Mouse (Mus musculus): ENCODE measurements at regions not wholly inside any gene's neighbourhood (a gene's known extent, or its start where the extent isn't known, plus 50 kb on each side); places are given as distances from the start of the nearest gene placed in this dataset.

- Histone ChIP-seq H3K27ac (replicated peaks; ENCODE audit: low read depth, low read length) (no peak overlapping the region), H3K9me3 (ENCODE audit: control insufficient read depth, low read length) (no peaks in the 10 kb centered on the region), H3K4me2 (ENCODE audit: low read depth, low read length) (no peak overlapping the region), H3K4me1 (ENCODE audit: control insufficient read depth, insufficient read depth, low read length) (no peaks in the 10 kb centered on the region), H3K4me3 (ENCODE audit: low read depth, low read length) (no peak overlapping the region), H3K27me3 (replicated peaks; ENCODE audit: control insufficient read depth, insufficient read depth, low read length) (no peaks in the 10 kb centered on the region; the same call in 1 of the 2 replicates), H3K9ac (ENCODE audit: low read depth, low read length) (no peak overlapping the region), H3K36me3 (ENCODE audit: control insufficient read depth, insufficient read depth, low read length) (no peaks in the 10 kb centered on the region)
- 74% methylated on average over 3 of the region's 3 CpGs for WGBS
- DNase-seq (ENCODE audit: low spot score) (no peak), ATAC-seq (ENCODE audit: low read depth) (no peak)
Measured at GRCm38 (mm10) chr5:133341973-133342372, 757.5 kb upstream of the Castor2 start.

DNA sequence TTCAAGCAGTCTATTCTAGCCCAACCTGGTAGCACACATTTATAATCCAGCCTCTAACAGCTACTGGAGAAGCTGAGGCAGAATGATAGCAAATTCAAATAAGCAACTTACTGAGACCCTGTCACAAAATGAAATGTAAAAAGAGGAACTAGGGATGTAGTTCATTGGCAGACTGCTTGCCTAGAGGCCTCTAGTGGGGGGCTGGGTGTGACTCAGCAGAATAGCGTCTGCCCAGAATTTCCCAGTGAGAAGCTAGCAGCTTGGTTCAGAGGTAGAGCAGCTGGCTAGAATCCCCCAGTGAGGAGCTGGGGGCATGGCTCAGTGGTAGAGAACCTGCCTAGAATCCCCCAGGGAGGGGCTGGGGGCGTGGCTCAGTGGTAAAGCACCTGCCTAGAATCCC is 777.5 kb upstream of the Auts2 start:
- no peak for ATAC-seq (ENCODE audit: low read depth)
- no peak overlapping the region for H3K4me3 ChIP-seq (ENCODE audit: low read depth, low read length)
- DNase-seq (ENCODE audit: low spot score) = peak; percentile 10
- H3K27me3 ChIP-seq (replicated peaks; ENCODE audit: control insufficient read depth, insufficient read depth, low read length) = no peaks in the 10 kb centered on the region
- H3K9ac ChIP-seq (ENCODE audit: low read depth, low read length) = no peak overlapping the region
- no peak overlapping the region for H3K27ac ChIP-seq (replicated peaks; ENCODE audit: low read depth, low read length)
- no peaks in the 10 kb centered on the region for H3K36me3 ChIP-seq (ENCODE audit: control insufficient read depth, insufficient read depth, low read length)
- no peak overlapping the region for H3K4me2 ChIP-seq (ENCODE audit: low read depth, low read length)
- WGBS = 60% methylated on average over 1 of the region's 2 CpGs
- H3K4me1 ChIP-seq (ENCODE audit: control insufficient read depth, insufficient read depth, low read length) = no peaks in the 10 kb centered on the region
- H3K9me3 ChIP-seq (ENCODE audit: control insufficient read depth, low read length) = no peaks in the 10 kb centered on the region

- Histone ChIP-seq H3K4me2 (ENCODE audit: low read depth, low read length) (no peak overlapping the region), H3K9me3 (ENCODE audit: control insufficient read depth, low read length) (no peaks in the 10 kb centered on the region), H3K4me1 (ENCODE audit: control insufficient read depth, insufficient read depth, low read length) (no peaks in the 10 kb centered on the region), H3K36me3 (ENCODE audit: control insufficient read depth, insufficient read depth, low read length) (no peaks in the 10 kb centered on the region), H3K27me3 (replicated peaks; ENCODE audit: control insufficient read depth, insufficient read depth, low read length) (no peaks in the 10 kb centered on the region), H3K9ac (ENCODE audit: low read depth, low read length) (no peak overlapping the region), H3K27ac (replicated peaks; ENCODE audit: low read depth, low read length) (no peak overlapping the region), H3K4me3 (ENCODE audit: low read depth, low read length) (no peak overlapping the region)
- 97% methylated on average over 1 of the region's 1 CpGs for WGBS
- ATAC-seq (ENCODE audit: low read depth) (no peak), DNase-seq (ENCODE audit: low spot score) (no peak)
Measured at GRCm38 (mm10) chr5:133320206-133320605, 777.1 kb upstream of the Auts2 start.

DNA sequence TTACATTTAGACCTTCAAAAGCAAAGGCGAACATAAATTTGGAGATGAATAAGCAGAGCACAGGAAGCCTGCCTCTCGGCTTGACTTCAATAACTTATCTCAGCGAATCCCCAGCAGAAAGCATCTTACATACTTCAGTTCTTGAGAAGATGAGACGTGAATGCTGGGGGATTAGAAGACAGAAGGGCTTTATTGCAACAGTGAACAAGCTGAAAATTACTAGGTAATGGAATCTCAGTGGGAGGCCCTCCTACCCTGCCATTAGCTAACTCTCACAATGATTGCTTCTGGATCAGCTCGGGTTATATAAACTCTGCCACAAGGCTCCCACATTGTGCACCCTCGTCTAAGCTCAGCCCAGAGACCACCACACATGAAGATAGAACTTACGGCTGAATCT is 770.9 kb upstream of the Auts2 start:
- H3K27ac ChIP-seq (replicated peaks; ENCODE audit: low read depth, low read length) = no peak overlapping the region
- no peaks in the 10 kb centered on the region for H3K9me3 ChIP-seq (ENCODE audit: control insufficient read depth, low read length)
- no peak overlapping the region for H3K4me2 ChIP-seq (ENCODE audit: low read depth, low read length)
- no peaks in the 10 kb centered on the region for H3K4me1 ChIP-seq (ENCODE audit: control insufficient read depth, insufficient read depth, low read length)
- WGBS = 53% methylated on average over 7 of the region's 7 CpGs
- H3K9ac ChIP-seq (ENCODE audit: low read depth, low read length) = no peak overlapping the region
- no peaks in the 10 kb centered on the region for H3K27me3 ChIP-seq (replicated peaks; ENCODE audit: control insufficient read depth, insufficient read depth, low read length)
- H3K36me3 ChIP-seq (ENCODE audit: control insufficient read depth, insufficient read depth, low read length) = no peaks in the 10 kb centered on the region
- ATAC-seq (ENCODE audit: low read depth) (no peak), DNase-seq (ENCODE audit: low spot score) (peak; percentile 19)
- H3K4me3 ChIP-seq (ENCODE audit: low read depth, low read length) = no peak overlapping the region

DNA sequence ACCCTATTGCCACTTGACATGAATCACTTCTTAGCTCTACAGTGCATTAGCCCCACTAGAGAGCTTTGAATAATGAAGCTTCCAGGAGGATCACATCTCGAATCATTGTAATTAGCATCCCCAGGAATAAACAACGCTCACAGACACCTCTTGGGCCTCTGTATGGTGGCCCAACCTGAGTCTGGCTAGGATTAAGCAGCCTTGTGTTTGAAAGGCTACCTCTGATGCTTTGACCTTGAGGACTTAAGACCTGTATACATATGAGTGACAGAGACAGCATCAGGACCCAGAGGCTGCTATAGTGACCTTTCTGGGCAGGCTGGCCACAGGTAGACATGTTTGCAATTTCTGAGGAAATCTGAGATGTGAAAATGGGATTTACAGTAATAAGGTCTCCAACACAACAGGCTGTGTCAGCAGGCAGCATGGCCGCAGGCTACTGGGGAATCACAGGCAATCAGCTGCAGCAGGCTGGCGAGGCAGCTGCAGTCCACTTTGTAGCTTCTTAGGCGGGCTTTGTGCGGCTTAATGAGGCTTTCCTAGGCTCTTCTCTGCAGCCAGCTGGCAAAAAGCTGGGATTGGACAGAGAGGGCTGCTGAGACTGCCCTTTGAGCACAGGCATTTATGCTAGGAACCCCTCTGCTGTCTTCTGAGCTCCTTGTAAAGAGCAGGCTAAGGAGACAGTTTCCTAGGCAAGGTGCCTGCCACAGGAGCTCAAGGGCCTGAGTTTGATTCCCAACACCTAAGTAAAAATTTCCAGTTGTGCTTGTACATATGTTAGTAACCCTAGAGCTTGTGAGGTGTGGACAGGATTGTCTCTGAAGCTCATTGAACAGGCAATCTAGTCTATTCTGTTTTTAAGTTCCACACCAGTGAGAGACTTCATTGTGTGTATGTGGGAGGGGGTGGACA is 768.1 kb upstream of the Auts2 start:
- Histone ChIP-seq H3K4me1 (ENCODE audit: control insufficient read depth, insufficient read depth, low read length) (no peaks in the 10 kb centered on the region), H3K4me2 (ENCODE audit: low read depth, low read length) (no peak overlapping the region), H3K9ac (ENCODE audit: low read depth, low read length) (no peak overlapping the region), H3K27ac (replicated peaks; ENCODE audit: low read depth, low read length) (no peak overlapping the region), H3K27me3 (replicated peaks; ENCODE audit: control insufficient read depth, insufficient read depth, low read length) (no peaks in the 10 kb centered on the region), H3K4me3 (ENCODE audit: low read depth, low read length) (no peak overlapping the region), H3K36me3 (ENCODE audit: control insufficient read depth, insufficient read depth, low read length) (no peaks in the 10 kb centered on the region), H3K9me3 (ENCODE audit: control insufficient read depth, low read length) (no peaks in the 10 kb centered on the region)
- peak; percentile 79 for DNase-seq (ENCODE audit: low spot score)
- ATAC-seq (ENCODE audit: low read depth) = peak; percentile 62; the same call in 1 of the 2 replicates
- 27% methylated on average over 6 of the region's 6 CpGs for WGBS

GRCm38 (mm10) chr5:133267887-133268286 is 724.7 kb upstream of the Auts2 start:
- H3K9me3 ChIP-seq (ENCODE audit: control insufficient read depth, low read length) = no peaks in the 10 kb centered on the region
- WGBS = 71% methylated on average over 7 of the region's 7 CpGs
- ATAC-seq (ENCODE audit: low read depth) (no peak), DNase-seq (ENCODE audit: low spot score) (no peak)
- H3K4me3 ChIP-seq (ENCODE audit: low read depth, low read length) = no peak overlapping the region
- H3K4me1 ChIP-seq (ENCODE audit: control insufficient read depth, insufficient read depth, low read length) = no peaks in the 10 kb centered on the region
- no peaks in the 10 kb centered on the region for H3K27me3 ChIP-seq (replicated peaks; ENCODE audit: control insufficient read depth, insufficient read depth, low read length)
- no peak overlapping the region for H3K9ac ChIP-seq (ENCODE audit: low read depth, low read length)
- H3K36me3 ChIP-seq (ENCODE audit: control insufficient read depth, insufficient read depth, low read length) = no peaks in the 10 kb centered on the region
- H3K27ac ChIP-seq (replicated peaks; ENCODE audit: low read depth, low read length) = no peak overlapping the region
- no peak overlapping the region for H3K4me2 ChIP-seq (ENCODE audit: low read depth, low read length)

DNA sequence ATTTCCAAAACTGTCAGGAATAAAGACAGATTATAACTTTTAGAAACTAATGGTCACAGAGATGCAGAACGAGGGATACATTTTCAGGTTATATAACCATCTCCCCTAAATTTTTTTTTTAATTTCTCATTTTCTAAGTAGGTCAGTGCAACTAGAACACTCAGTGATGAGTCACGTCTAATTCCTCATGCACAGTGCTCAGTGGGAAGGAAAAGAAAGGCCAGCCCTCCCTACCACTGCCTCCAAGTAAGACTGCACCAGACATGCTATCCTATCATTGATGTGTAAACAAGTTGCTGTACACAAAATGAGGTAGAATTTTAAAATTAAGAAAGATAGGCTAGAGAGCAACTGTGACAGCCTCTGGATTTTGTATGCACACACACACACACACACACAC is 724.2 kb upstream of the Auts2 start:
- no peak overlapping the region for H3K4me2 ChIP-seq (ENCODE audit: low read depth, low read length)
- H3K9ac ChIP-seq (ENCODE audit: low read depth, low read length) = no peak overlapping the region
- no peaks in the 10 kb centered on the region for H3K27me3 ChIP-seq (replicated peaks; ENCODE audit: control insufficient read depth, insufficient read depth, low read length)
- H3K9me3 ChIP-seq (ENCODE audit: control insufficient read depth, low read length) = no peaks in the 10 kb centered on the region
- H3K4me3 ChIP-seq (ENCODE audit: low read depth, low read length) = no peak overlapping the region
- ATAC-seq (ENCODE audit: low read depth) = no peak
- no peaks in the 10 kb centered on the region for H3K4me1 ChIP-seq (ENCODE audit: control insufficient read depth, insufficient read depth, low read length)
- DNase-seq (ENCODE audit: low spot score) = no peak
- no peak overlapping the region for H3K27ac ChIP-seq (replicated peaks; ENCODE audit: low read depth, low read length)
- H3K36me3 ChIP-seq (ENCODE audit: control insufficient read depth, insufficient read depth, low read length) = no peaks in the 10 kb centered on the region
- 83% methylated on average over 2 of the region's 2 CpGs for WGBS

- ATAC-seq (ENCODE audit: low read depth) (no peak), DNase-seq (ENCODE audit: low spot score) (peak; percentile 24)
- H3K36me3 ChIP-seq (ENCODE audit: control insufficient read depth, insufficient read depth, low read length) = no peaks in the 10 kb centered on the region
- no peaks in the 10 kb centered on the region for H3K27me3 ChIP-seq (replicated peaks; ENCODE audit: control insufficient read depth, insufficient read depth, low read length)
- no peaks in the 10 kb centered on the region for H3K4me1 ChIP-seq (ENCODE audit: control insufficient read depth, insufficient read depth, low read length)
- H3K9ac ChIP-seq (ENCODE audit: low read depth, low read length) = no peak overlapping the region
- no peak overlapping the region for H3K27ac ChIP-seq (replicated peaks; ENCODE audit: low read depth, low read length)
- 61% methylated on average over 7 of the region's 7 CpGs for WGBS
- no peak overlapping the region for H3K4me2 ChIP-seq (ENCODE audit: low read depth, low read length)
- no peaks in the 10 kb centered on the region for H3K9me3 ChIP-seq (ENCODE audit: control insufficient read depth, low read length)
- no peak overlapping the region for H3K4me3 ChIP-seq (ENCODE audit: low read depth, low read length)
Measured at GRCm38 (mm10) chr5:133264976-133265375, 721.8 kb upstream of the Auts2 start.

DNA sequence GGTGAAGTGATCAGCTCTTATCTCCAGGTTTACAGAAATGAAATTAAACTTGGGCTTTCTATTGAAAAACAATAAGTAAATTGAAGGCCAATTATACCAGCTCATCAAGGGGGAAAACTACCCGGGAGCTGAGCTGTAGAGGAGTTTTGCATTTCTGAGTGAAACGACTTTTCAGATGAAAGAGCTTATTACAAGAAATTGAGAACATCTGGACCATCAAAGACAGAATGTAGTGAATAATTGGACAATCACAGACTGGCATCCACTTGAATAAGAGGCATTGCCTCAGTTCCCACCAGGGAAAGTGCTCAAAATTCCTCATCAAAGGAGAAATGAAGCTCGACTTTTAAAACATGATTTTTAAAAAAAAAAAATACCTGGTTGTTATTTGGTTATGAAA is 675.7 kb upstream of the Auts2 start:
- no peak for DNase-seq (ENCODE audit: low spot score)
- H3K27ac ChIP-seq (replicated peaks; ENCODE audit: low read depth, low read length) = no peak overlapping the region
- no peaks in the 10 kb centered on the region for H3K4me1 ChIP-seq (ENCODE audit: control insufficient read depth, insufficient read depth, low read length)
- WGBS = 33% methylated on average over 3 of the region's 3 CpGs
- no peaks in the 10 kb centered on the region for H3K9me3 ChIP-seq (ENCODE audit: control insufficient read depth, low read length)
- H3K4me2 ChIP-seq (ENCODE audit: low read depth, low read length) = no peak overlapping the region
- H3K9ac ChIP-seq (ENCODE audit: low read depth, low read length) = no peak overlapping the region
- ATAC-seq (ENCODE audit: low read depth) = no peak
- no peaks in the 10 kb centered on the region for H3K27me3 ChIP-seq (replicated peaks; ENCODE audit: control insufficient read depth, insufficient read depth, low read length)
- no peaks in the 10 kb centered on the region for H3K36me3 ChIP-seq (ENCODE audit: control insufficient read depth, insufficient read depth, low read length)
- no peak overlapping the region for H3K4me3 ChIP-seq (ENCODE audit: low read depth, low read length)
